Mouse (Mus musculus): ENCODE results near the gene Ano5. TPM values are rescaled to one million over a fixed set of nuclear protein-coding genes. Genes with fewer than 3 reads are reported as not detected.

The Ano5 gene
- 0.12 TPM for polyA plus RNA-seq (2012; fragmentation: generic; extraction: Trizol)
- long read RNA-seq, experiment 1, partial matches to known transcripts: 0 of 1 reads
- long read RNA-seq, experiment 1, other reads (novel, unspliced or antisense): 1 of 1 reads
- long read RNA-seq, experiment 2: 0 reads

GRCm38 (mm10) chr7:51510671-51511651 is at the start of gene Ano5:
Gene Ano5 (plus strand): TSS chr7:51511029.
- Histone ChIP-seq H3ac (ENCODE audit: control insufficient read depth, insufficient read length, low read depth) (no peak within 1 kb of the TSS), H3K27me3 (ENCODE audit: control insufficient read depth, insufficient read depth, insufficient read length) (no peaks in the 10 kb centered on the region), H3K4me3 (ENCODE audit: insufficient read depth, poor library complexity, severe bottlenecking) (no peak within 1 kb of the TSS), H3K79me2 (ENCODE audit: control insufficient read depth, insufficient read depth) (no peaks in the 10 kb centered on the region), H3K79me3 (ENCODE audit: low read depth) (no peaks in the 10 kb centered on the region), H3K36me3 (ENCODE audit: control insufficient read depth, insufficient read depth) (no peaks in the 10 kb centered on the region)
- no peak for TF ChIP-seq CEBPB (IDR thresholded peaks at IDR 0.05; ENCODE audit: low read depth)
- TF ChIP-seq FOSL1 (IDR thresholded peaks at IDR 0.05; ENCODE audit: insufficient read depth, low read length, poor library complexity, severe bottlenecking): no peak
- TF ChIP-seq MYOD1 (IDR thresholded peaks at IDR 0.05; ENCODE audit: control insufficient read depth, insufficient read length, low read depth): no peak
- no peak for TF ChIP-seq CTCF (IDR thresholded peaks at IDR 0.05; ENCODE audit: control insufficient read depth, insufficient read depth, insufficient read length)
- no peak for TF ChIP-seq USF1 (IDR thresholded peaks at IDR 0.05; ENCODE audit: low read depth)
- TF ChIP-seq MYOG (IDR thresholded peaks at IDR 0.05; ENCODE audit: control insufficient read depth, extremely low read depth, insufficient read length): no peak
- no peak for TF ChIP-seq MAX (IDR thresholded peaks at IDR 0.05)

- no peaks in the 10 kb centered on the region for H3K79me2 ChIP-seq (ENCODE audit: control insufficient read depth, insufficient read depth)
- TF ChIP-seq MYOD1 (IDR thresholded peaks at IDR 0.05; ENCODE audit: control insufficient read depth, insufficient read length, low read depth): no peak
- H3K4me3 ChIP-seq (ENCODE audit: insufficient read depth, poor library complexity, severe bottlenecking): no peak overlapping the region
- H3K79me3 ChIP-seq (ENCODE audit: low read depth): no peaks in the 10 kb centered on the region
- H3K36me3 ChIP-seq (ENCODE audit: control insufficient read depth, insufficient read depth): no peaks in the 10 kb centered on the region
- H3ac ChIP-seq (ENCODE audit: control insufficient read depth, insufficient read length, low read depth): no peak overlapping the region
- no peaks in the 10 kb centered on the region for H3K27me3 ChIP-seq (ENCODE audit: control insufficient read depth, insufficient read depth, insufficient read length)
Observed at GRCm38 (mm10) chr7:51499396-51499795, 11.4 kb upstream of the Ano5 start.

DNA sequence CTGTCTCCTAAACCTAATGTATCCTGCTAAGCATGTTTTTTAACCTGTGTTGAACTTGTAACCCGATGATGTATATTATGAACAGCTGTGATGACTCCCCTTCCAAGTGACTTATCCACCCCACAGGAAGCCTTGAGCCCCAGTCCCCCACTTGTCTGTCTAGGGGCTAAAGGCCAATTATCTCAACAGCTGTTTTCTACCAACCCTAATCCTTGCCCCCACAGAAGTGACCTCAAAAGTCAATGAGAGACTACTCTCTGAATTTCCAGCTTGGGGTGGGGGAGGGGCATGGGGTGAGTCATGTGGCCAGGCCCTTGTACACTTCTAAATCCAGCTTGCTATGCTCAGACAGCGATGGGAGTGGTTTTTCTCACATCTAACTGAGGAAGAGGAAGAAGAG is 6.9 kb upstream of the Ano5 start:
- no peaks in the 10 kb centered on the region for H3K79me2 ChIP-seq (ENCODE audit: control insufficient read depth, insufficient read depth)
- H3K4me3 ChIP-seq (ENCODE audit: insufficient read depth, poor library complexity, severe bottlenecking): no peak overlapping the region
- H3K79me3 ChIP-seq (ENCODE audit: low read depth): no peaks in the 10 kb centered on the region

GRCm38 (mm10) chr7:51510147-51510546 is 682 bp upstream of the Ano5 start:
- no peaks in the 10 kb centered on the region for H3K79me2 ChIP-seq (ENCODE audit: control insufficient read depth, insufficient read depth)
- no peak overlapping the region for H3ac ChIP-seq (ENCODE audit: control insufficient read depth, insufficient read length, low read depth)
- H3K4me3 ChIP-seq (ENCODE audit: insufficient read depth, poor library complexity, severe bottlenecking): no peak overlapping the region

More for the DNA sequence above, 6.9 kb upstream of the Ano5 start:
- Histone ChIP-seq H3K36me3 (ENCODE audit: control insufficient read depth, insufficient read depth) (no peaks in the 10 kb centered on the region), H3K27me3 (ENCODE audit: control insufficient read depth, insufficient read depth, insufficient read length) (no peaks in the 10 kb centered on the region), H3ac (ENCODE audit: control insufficient read depth, insufficient read length, low read depth) (no peak overlapping the region)
- TF ChIP-seq MYOG (IDR thresholded peaks at IDR 0.05; ENCODE audit: control insufficient read depth, extremely low read depth, insufficient read length) (no peak), CEBPB (IDR thresholded peaks at IDR 0.05; ENCODE audit: low read depth) (no peak), MAX (IDR thresholded peaks at IDR 0.05) (no peak), MYOD1 (IDR thresholded peaks at IDR 0.05; ENCODE audit: control insufficient read depth, insufficient read length, low read depth) (peak; percentile 86), USF1 (IDR thresholded peaks at IDR 0.05; ENCODE audit: low read depth) (peak; percentile 17), CTCF (IDR thresholded peaks at IDR 0.05; ENCODE audit: control insufficient read depth, insufficient read depth, insufficient read length) (no peak), FOSL1 (IDR thresholded peaks at IDR 0.05; ENCODE audit: insufficient read depth, low read length, poor library complexity, severe bottlenecking) (no peak)

GRCm38 (mm10) chr7:51539344-51539743 is 28.5 kb downstream of the Ano5 start:
- no peaks in the 10 kb centered on the region for H3K27me3 ChIP-seq (ENCODE audit: control insufficient read depth, insufficient read depth, insufficient read length)
- H3K79me2 ChIP-seq (ENCODE audit: control insufficient read depth, insufficient read depth): no peaks in the 10 kb centered on the region
- H3ac ChIP-seq (ENCODE audit: control insufficient read depth, insufficient read length, low read depth): no peak overlapping the region
- TF ChIP-seq CEBPB (IDR thresholded peaks at IDR 0.05; ENCODE audit: low read depth) (no peak), MAX (IDR thresholded peaks at IDR 0.05) (no peak), MYOD1 (IDR thresholded peaks at IDR 0.05; ENCODE audit: control insufficient read depth, insufficient read length, low read depth) (no peak), FOSL1 (IDR thresholded peaks at IDR 0.05; ENCODE audit: insufficient read depth, low read length, poor library complexity, severe bottlenecking) (no peak), CTCF (IDR thresholded peaks at IDR 0.05; ENCODE audit: control insufficient read depth, insufficient read depth, insufficient read length) (no peak), USF1 (IDR thresholded peaks at IDR 0.05; ENCODE audit: low read depth) (no peak), MYOG (IDR thresholded peaks at IDR 0.05; ENCODE audit: control insufficient read depth, extremely low read depth, insufficient read length) (no peak)
- H3K79me3 ChIP-seq (ENCODE audit: low read depth): no peaks in the 10 kb centered on the region
- no peaks in the 10 kb centered on the region for H3K36me3 ChIP-seq (ENCODE audit: control insufficient read depth, insufficient read depth)
- no peak overlapping the region for H3K4me3 ChIP-seq (ENCODE audit: insufficient read depth, poor library complexity, severe bottlenecking)

More at GRCm38 (mm10) chr7:51510147-51510546, 682 bp upstream of the Ano5 start:
- TF ChIP-seq FOSL1 (IDR thresholded peaks at IDR 0.05; ENCODE audit: insufficient read depth, low read length, poor library complexity, severe bottlenecking): no peak
- TF ChIP-seq CTCF (IDR thresholded peaks at IDR 0.05; ENCODE audit: control insufficient read depth, insufficient read depth, insufficient read length): no peak
- TF ChIP-seq MAX (IDR thresholded peaks at IDR 0.05): no peak
- no peak for TF ChIP-seq USF1 (IDR thresholded peaks at IDR 0.05; ENCODE audit: low read depth)
- H3K79me3 ChIP-seq (ENCODE audit: low read depth): no peaks in the 10 kb centered on the region
- H3K27me3 ChIP-seq (ENCODE audit: control insufficient read depth, insufficient read depth, insufficient read length): no peaks in the 10 kb centered on the region
- H3K36me3 ChIP-seq (ENCODE audit: control insufficient read depth, insufficient read depth): no peaks in the 10 kb centered on the region
